Mouse (Mus musculus) brain, embryonic 14.5 days (tissue): ENCODE measurements at regions not wholly inside any gene's neighbourhood (a gene's known extent, or its start where the extent isn't known, plus 50 kb on each side); places are given as distances from the start of the nearest gene placed in this dataset.

Source experiments
- CTCF ChIP-seq: fragments of 200-500 bp; IDR thresholded peaks from 2 replicates; pipeline ENCODE4 v1.5.1; 2012; ENCODE audit warnings: inconsistent platforms, mild to moderate bottlenecking, moderate library complexity, borderline replicate concordance; ENCODE audit not compliant: insufficient read depth, insufficient read length; ENCODE audit errors: extremely low read depth
- POLR2A ChIP-seq: fragments of 200-500 bp; IDR thresholded peaks from 2 replicates; pipeline ENCODE4 v1.6.1; 2012; ENCODE audit warnings: mild to moderate bottlenecking, inconsistent platforms, borderline replicate concordance; ENCODE audit not compliant: poor library complexity, insufficient read depth, insufficient read length, severe bottlenecking; ENCODE audit errors: extremely low read depth

DNA sequence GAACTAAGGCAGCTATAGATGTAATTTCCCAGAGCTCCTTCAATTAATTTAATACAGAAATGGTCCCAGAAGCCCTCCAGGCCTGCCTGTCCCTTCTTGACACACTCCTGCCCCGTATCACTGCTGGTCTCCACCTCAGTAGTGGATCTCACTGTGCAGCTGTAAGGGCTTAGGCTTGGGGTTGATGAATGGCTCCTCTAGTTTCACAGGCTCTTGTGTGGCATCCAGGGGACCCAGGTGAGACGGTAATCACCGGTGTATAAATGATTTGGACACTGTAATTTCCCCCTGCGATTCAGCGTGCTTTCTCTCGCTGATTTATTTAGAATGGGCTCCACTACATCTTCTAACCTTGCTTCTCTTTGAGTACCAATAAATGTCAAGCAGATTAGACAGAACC is 583.1 kb upstream of the Tbl1xr1 start:
- TF ChIP-seq CTCF: no peak
- no peak for TF ChIP-seq POLR2A
